ENCODE assay signal across 9 mouse cellular contexts in the genomic region with DNA sequence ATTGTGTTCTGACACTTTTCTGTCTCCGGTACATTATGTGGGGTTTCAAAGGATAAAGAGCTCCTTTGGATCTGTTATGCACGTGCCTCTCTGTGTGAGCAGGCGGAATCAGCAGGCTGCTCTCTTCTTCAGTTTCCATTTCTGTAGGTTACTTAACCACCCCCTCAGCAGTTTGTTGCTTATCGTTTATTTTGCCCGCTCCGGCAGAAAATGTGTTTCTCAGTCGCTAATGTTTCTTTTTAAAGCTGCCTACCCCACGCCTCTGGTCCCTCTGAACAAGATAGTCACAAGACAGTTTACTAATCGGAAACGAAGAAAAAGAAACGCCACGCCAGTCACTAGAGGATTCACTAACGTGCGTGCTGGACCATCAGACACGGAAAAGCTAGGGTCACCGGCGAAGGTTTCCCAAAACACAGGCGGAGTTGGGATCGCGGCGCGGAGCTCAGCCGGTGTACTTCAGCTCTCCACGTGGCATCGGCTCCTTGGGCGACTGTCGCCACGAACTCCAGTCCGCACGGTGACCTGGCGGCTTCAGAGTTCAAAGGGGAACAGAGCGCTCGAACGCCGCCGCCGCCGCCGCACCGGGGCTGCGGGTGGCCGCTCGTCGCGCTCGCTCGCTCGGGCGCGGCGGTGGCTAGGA. TPM values are rescaled to one million over a fixed set of nuclear protein-coding genes. Genes with fewer than 3 reads are reported as not detected.
DNase-seq lines count a peak whose midpoint lies in the region; ATAC-seq and TF ChIP-seq lines count a peak whose summit lies in the region.
"Had no signal": no experiment of that assay in that cellular context is flagged by ENCODE, and none has a peak within 500 bp of the region (broad histone marks: within the 10 kb centered on the region; RNA-seq: fewer than 3 reads in every experiment).

A gene (plus strand): TSS at position 342 of the 643 bp plus-strand sequence.

- no peak for TF ChIP-seq CTCF in kidney, adult 2 months (conservative IDR thresholded peaks at IDR 0.05; ENCODE audit: insufficient read depth, insufficient read length, low read depth, low read length)

- H3K27ac ChIP-seq in kidney, adult 2 months (ENCODE audit: insufficient read depth, low read depth, low read length) = peak within 1 kb of the TSS; percentile 91
- H3K27ac ChIP-seq in forebrain, embryonic 15.5 days (replicated peaks) = no peak within 1 kb of the TSS
- H3K27ac ChIP-seq in hindbrain, embryonic 16.5 days (ENCODE audit: low read depth, low read length) = peak within 1 kb of the TSS; percentile 29; the same call in 1 of the 2 replicates
- peak within 1 kb of the TSS; percentile 48 for H3K27ac ChIP-seq in liver, embryonic 11.5 days (ENCODE audit: low read depth, low read length)

- 5% methylated on average over 51 of the region's 51 CpGs for WGBS in kidney, adult 2 months
- WGBS in forebrain, embryonic 15.5 days = 4% methylated on average over 51 of the region's 51 CpGs
- 4% methylated on average over 51 of the region's 51 CpGs for WGBS in hindbrain, embryonic 16.5 days
- WGBS in liver, embryonic 11.5 days = 5% methylated on average over 51 of the region's 51 CpGs

- DNase-seq in kidney, adult 2 months = no peak
- no peak for DNase-seq in kidney, postnatal 36 days
- peak; percentile 63 for DNase-seq in ZHBTc4 (ENCODE audit: low read depth, low spot score)
- DNase-seq in liver, embryonic 11.5 days (ENCODE audit: low spot score) = no peak
- peak; percentile 40 for DNase-seq in right cerebral cortex, postnatal 25 days
- DNase-seq in thymus, postnatal 10 days (ENCODE audit: low spot score in 2 of 2) = no peak

- H3K36me3 ChIP-seq in kidney, adult 2 months (ENCODE audit: control insufficient read depth, insufficient read depth, low read length) = no peaks in the 10 kb centered on the region
- no peaks in the 10 kb centered on the region for H3K36me3 ChIP-seq in forebrain, embryonic 15.5 days
- no peaks in the 10 kb centered on the region for H3K36me3 ChIP-seq in hindbrain, embryonic 16.5 days (ENCODE audit: control insufficient read depth, insufficient read depth, low read length)
- H3K36me3 ChIP-seq in liver, embryonic 11.5 days (ENCODE audit: control insufficient read depth, insufficient read depth, low read length) = no peaks in the 10 kb centered on the region

- peak within 1 kb of the TSS; percentile 98 for H3K4me2 ChIP-seq in forebrain, embryonic 15.5 days (replicated peaks)
- peak within 1 kb of the TSS; percentile 94 for H3K4me2 ChIP-seq in hindbrain, embryonic 16.5 days (ENCODE audit: low read length)
- H3K4me2 ChIP-seq in liver, embryonic 11.5 days = peak within 1 kb of the TSS; percentile 80

- H3K4me1 ChIP-seq in kidney, adult 2 months (ENCODE audit: control insufficient read depth, insufficient read depth, low read length) = peaks cover 9% of the 10 kb centered on the region
- H3K4me1 ChIP-seq in forebrain, embryonic 15.5 days = peaks cover 22% of the 10 kb centered on the region
- peaks cover 8% of the 10 kb centered on the region for H3K4me1 ChIP-seq in hindbrain, embryonic 16.5 days (ENCODE audit: control insufficient read depth, insufficient read depth, low read depth, low read length)
- peaks cover 6% of the 10 kb centered on the region for H3K4me1 ChIP-seq in liver, embryonic 11.5 days (replicated peaks; ENCODE audit: control insufficient read depth, insufficient read depth, low read length)

- H3K27me3 ChIP-seq in kidney, adult 2 months (replicated peaks; ENCODE audit: control insufficient read depth, insufficient read depth, low read length) = no peaks in the 10 kb centered on the region
- peaks cover 26% of the 10 kb centered on the region for H3K27me3 ChIP-seq in forebrain, embryonic 15.5 days
- peaks cover 24% of the 10 kb centered on the region for H3K27me3 ChIP-seq in hindbrain, embryonic 16.5 days (replicated peaks; ENCODE audit: control insufficient read depth, insufficient read depth, low read length)
- peaks cover 11% of the 10 kb centered on the region for H3K27me3 ChIP-seq in liver, embryonic 11.5 days (replicated peaks; ENCODE audit: control insufficient read depth, insufficient read depth, low read length)

- ATAC-seq in forebrain, embryonic 15.5 days (replicated peaks) = peak; percentile 4; the same call in 1 of the 2 replicates
- peak; percentile 12; the same call in 1 of the 2 replicates for ATAC-seq in hindbrain, embryonic 16.5 days
- ATAC-seq in liver, embryonic 11.5 days (replicated peaks; ENCODE audit: low FRiP score) = peak; percentile 41

- no peaks in the 10 kb centered on the region for H3K9me3 ChIP-seq in forebrain, embryonic 15.5 days
- H3K9me3 ChIP-seq in hindbrain, embryonic 16.5 days (ENCODE audit: control insufficient read depth, low read length) = no peaks in the 10 kb centered on the region
- no peaks in the 10 kb centered on the region for H3K9me3 ChIP-seq in liver, embryonic 11.5 days (ENCODE audit: control insufficient read depth, low read length)

- no peak for TF ChIP-seq POLR2A in kidney, adult 2 months (IDR thresholded peaks at IDR 0.05; ENCODE audit: low read depth, low read length)

- peak within 1 kb of the TSS; percentile 89 for H3K4me3 ChIP-seq in kidney, adult 2 months (ENCODE audit: insufficient read depth, low read depth, low read length)
- H3K4me3 ChIP-seq in forebrain, embryonic 15.5 days = peak within 1 kb of the TSS; percentile 69
- peak within 1 kb of the TSS; percentile 61 for H3K4me3 ChIP-seq in hindbrain, embryonic 16.5 days (ENCODE audit: low read length)
- H3K4me3 ChIP-seq in liver, embryonic 11.5 days (ENCODE audit: low read depth, low read length) = peak within 1 kb of the TSS; percentile 87
- H3K4me3 ChIP-seq: myocyte had no signal

- H3K9ac ChIP-seq in forebrain, embryonic 15.5 days (replicated peaks) = peak within 1 kb of the TSS; percentile 53
- peak within 1 kb of the TSS; percentile 75 for H3K9ac ChIP-seq in hindbrain, embryonic 16.5 days (ENCODE audit: low read depth, low read length)
- H3K9ac ChIP-seq in liver, embryonic 11.5 days (ENCODE audit: low read depth, low read length) = peak within 1 kb of the TSS; percentile 77

RNA-seq across cellular contexts. Expression of the gene that starts here (rescaled TPM):
- 30.0 and 31.6 TPM in 2 replicates for polyA plus RNA-seq in kidney, adult 2 months (2012; rRNA removed)
- polyA plus RNA-seq in forebrain, embryonic 15.5 days (2015; fragmentation: Nextera tagmentation; extraction: Ambion mirVana) = 4.7 and 6.2 TPM in 2 replicates
- 10.0 and 11.2 TPM in 2 replicates for polyA plus RNA-seq in hindbrain, embryonic 16.5 days (2015; fragmentation: Nextera tagmentation; extraction: Ambion mirVana)
- polyA plus RNA-seq in liver, embryonic 11.5 days (2014; fragmentation: Nextera tagmentation; extraction: Ambion mirVana) = 6.4 and 7.2 TPM in 2 replicates

Comparison
In these comparisons a context has a peak if more than half of its experiments do, and no peak if none do; other contexts are left out.
1. DNase-seq: peak in ZHBTc4 (single experiment) and right cerebral cortex, postnatal 25 days (single experiment); none in kidney, adult 2 months (single experiment), kidney, postnatal 36 days (0 of 2), liver, embryonic 11.5 days (single experiment) and thymus, postnatal 10 days (0 of 2).
2. Peak in every context shown above with its lines, with median percentiles within 50 percentile points of each other: H3K4me3 ChIP-seq, ATAC-seq, H3K4me2 ChIP-seq and H3K9ac ChIP-seq.